Mouse (Mus musculus) testis, adult 2 months (tissue): ENCODE data around the gene Syne2.

Source experiments
- CTCF ChIP-seq: fragments of 200-500 bp; IDR thresholded peaks from 2 replicates; pipeline ENCODE4 v1.5.1; 2012; ENCODE audit warnings: low read depth, mild to moderate bottlenecking, inconsistent platforms, low read length, moderate library complexity; ENCODE audit not compliant: control insufficient read depth, insufficient read depth, insufficient replicate concordance
- POLR2A ChIP-seq: fragments of 200-500 bp; IDR thresholded peaks from 2 replicates; pipeline ENCODE4 v1.6.1; 2012; ENCODE audit warnings: low read depth, mild to moderate bottlenecking, inconsistent platforms, low read length, moderate library complexity; ENCODE audit not compliant: control insufficient read depth

- no peak for TF ChIP-seq CTCF
- no peak for TF ChIP-seq POLR2A
These were observed 47.2 kb downstream of the Syne2 start for GRCm38 (mm10) chr12:75865166-75865565.
